Mouse (Mus musculus): ENCODE measurements around the gene Lce3b. TPM values are rescaled to one million over a fixed set of nuclear protein-coding genes. Genes with fewer than 3 reads are reported as not detected.

Gene Lce3b
- polyA plus RNA-seq (2016; fragmentation: Nextera tagmentation; extraction: Ambion mirVana), result not detected in 2 replicates

- WGBS, result 64% methylated on average over 2 of the region's 2 CpGs
- no peaks in the 10 kb centered on the region for H3K36me3 ChIP-seq
- no peaks in the 10 kb centered on the region for H3K9me3 ChIP-seq
- no peak within 1 kb of the TSS for H3K4me3 ChIP-seq
- no peak within 1 kb of the TSS for H3K9ac ChIP-seq
- H3K4me2 ChIP-seq (replicated peaks), result no peak within 1 kb of the TSS
- H3K27ac ChIP-seq, result no peak within 1 kb of the TSS
- no peaks in the 10 kb centered on the region for H3K27me3 ChIP-seq
- no peaks in the 10 kb centered on the region for H3K4me1 ChIP-seq
- no peak for ATAC-seq (ENCODE audit: insufficient number of reproducible peaks, insufficient read depth, low FRiP score, low TSS enrichment)
Measured at GRCm38 (mm10) chr3:92932679-92933078, at the start of gene Lce3b. Gene Lce3b (plus strand): TSS chr3:92932979.

DNA sequence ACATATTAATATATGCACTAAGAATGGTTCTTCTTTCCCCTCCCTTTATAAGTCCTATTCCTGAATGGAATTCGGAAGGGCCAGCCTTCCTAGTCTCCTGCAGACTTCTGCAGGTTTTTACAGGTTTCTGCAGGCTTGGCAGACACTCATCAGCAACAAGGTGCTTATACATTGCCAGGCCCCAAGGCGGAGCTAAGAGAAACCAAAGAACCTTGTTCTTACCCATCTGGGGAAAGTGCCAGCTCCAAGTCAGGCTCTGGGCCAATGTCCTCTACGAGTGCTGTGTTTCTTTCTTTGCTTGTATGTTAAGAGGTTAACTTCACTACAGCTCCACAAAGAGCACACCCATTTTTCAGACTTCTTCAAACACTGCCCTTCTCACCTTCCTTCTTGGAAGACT lies 38.7 kb upstream of the Lce3b start:
- H3K4me1 ChIP-seq, result no peaks in the 10 kb centered on the region
- H3K27me3 ChIP-seq, result no peaks in the 10 kb centered on the region
- H3K27ac ChIP-seq, result no peak overlapping the region
- no peak overlapping the region for H3K4me3 ChIP-seq
- WGBS, result 73% methylated on average over 3 of the region's 3 CpGs
- no peak for ATAC-seq (ENCODE audit: insufficient number of reproducible peaks, insufficient read depth, low FRiP score, low TSS enrichment)
- H3K4me2 ChIP-seq (replicated peaks), result no peak overlapping the region
- no peak overlapping the region for H3K9ac ChIP-seq
- H3K9me3 ChIP-seq, result no peaks in the 10 kb centered on the region
- no peaks in the 10 kb centered on the region for H3K36me3 ChIP-seq

- no peak for ATAC-seq (ENCODE audit: insufficient number of reproducible peaks, insufficient read depth, low FRiP score, low TSS enrichment)
- Histone ChIP-seq H3K27ac (no peak overlapping the region), H3K4me2 (replicated peaks) (no peak overlapping the region), H3K9me3 (no peaks in the 10 kb centered on the region), H3K4me1 (no peaks in the 10 kb centered on the region), H3K27me3 (no peaks in the 10 kb centered on the region), H3K36me3 (no peaks in the 10 kb centered on the region), H3K4me3 (no peak overlapping the region), H3K9ac (no peak overlapping the region)
- WGBS, result 45% methylated on average over 1 of the region's 1 CpGs
Measured at GRCm38 (mm10) chr3:92894489-92894888, 38.3 kb upstream of the Lce3b start.

GRCm38 (mm10) chr3:92902992-92903391 lies 29.8 kb upstream of the Lce3b start:
- no peak overlapping the region for H3K9ac ChIP-seq
- no peaks in the 10 kb centered on the region for H3K9me3 ChIP-seq
- no peaks in the 10 kb centered on the region for H3K27me3 ChIP-seq
- H3K4me1 ChIP-seq, result no peaks in the 10 kb centered on the region
- no peaks in the 10 kb centered on the region for H3K36me3 ChIP-seq
- ATAC-seq (ENCODE audit: insufficient number of reproducible peaks, insufficient read depth, low FRiP score, low TSS enrichment), result no peak
- no peak overlapping the region for H3K27ac ChIP-seq
- H3K4me3 ChIP-seq, result no peak overlapping the region
- no peak overlapping the region for H3K4me2 ChIP-seq (replicated peaks)
- 21% methylated on average over 3 of the region's 3 CpGs for WGBS

- no peaks in the 10 kb centered on the region for H3K36me3 ChIP-seq
- no peaks in the 10 kb centered on the region for H3K4me1 ChIP-seq
- ATAC-seq (ENCODE audit: insufficient number of reproducible peaks, insufficient read depth, low FRiP score, low TSS enrichment), result no peak
- H3K27ac ChIP-seq, result no peak overlapping the region
- no peaks in the 10 kb centered on the region for H3K27me3 ChIP-seq
- no peak overlapping the region for H3K4me3 ChIP-seq
- no peaks in the 10 kb centered on the region for H3K9me3 ChIP-seq
- WGBS, result 34% methylated on average over 4 of the region's 4 CpGs
- H3K9ac ChIP-seq, result no peak overlapping the region
- H3K4me2 ChIP-seq (replicated peaks), result no peak overlapping the region
Measured at GRCm38 (mm10) chr3:92903640-92904039, 29.1 kb upstream of the Lce3b start.

DNA sequence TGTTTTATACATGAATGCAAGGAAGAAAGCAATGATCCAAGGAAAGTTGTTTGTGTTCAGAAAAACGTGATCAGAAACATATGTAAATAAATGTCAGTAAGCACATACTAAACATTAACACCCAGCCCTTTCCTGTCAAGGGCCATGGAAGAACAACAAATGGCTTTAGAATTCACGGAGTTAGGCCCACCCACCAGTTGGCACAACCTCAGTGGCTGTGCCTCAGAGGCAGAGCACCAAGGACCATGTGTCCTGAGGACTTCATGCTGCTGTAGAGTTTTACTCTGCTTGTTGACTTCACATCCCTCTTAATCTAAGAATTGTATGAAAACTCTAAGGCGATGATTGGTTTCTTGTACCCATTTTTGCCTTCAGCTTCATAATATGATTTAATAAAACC lies 27.6 kb upstream of the Lce3b start:
- H3K27me3 ChIP-seq, result no peaks in the 10 kb centered on the region
- H3K4me1 ChIP-seq, result no peaks in the 10 kb centered on the region
- H3K4me2 ChIP-seq (replicated peaks), result no peak overlapping the region
- H3K9me3 ChIP-seq, result no peaks in the 10 kb centered on the region
- H3K36me3 ChIP-seq, result no peaks in the 10 kb centered on the region
- no peak overlapping the region for H3K27ac ChIP-seq
- WGBS, result 50% methylated on average over 3 of the region's 3 CpGs
- no peak overlapping the region for H3K4me3 ChIP-seq
- no peak for ATAC-seq (ENCODE audit: insufficient number of reproducible peaks, insufficient read depth, low FRiP score, low TSS enrichment)
- H3K9ac ChIP-seq, result no peak overlapping the region

- ATAC-seq (ENCODE audit: insufficient number of reproducible peaks, insufficient read depth, low FRiP score, low TSS enrichment), result no peak
- 23% methylated on average over 4 of the region's 4 CpGs for WGBS
- Histone ChIP-seq H3K4me2 (replicated peaks) (no peak overlapping the region), H3K9me3 (no peaks in the 10 kb centered on the region), H3K4me1 (no peaks in the 10 kb centered on the region), H3K4me3 (no peak overlapping the region), H3K27me3 (no peaks in the 10 kb centered on the region), H3K36me3 (no peaks in the 10 kb centered on the region), H3K9ac (no peak overlapping the region), H3K27ac (no peak overlapping the region)
Measured at GRCm38 (mm10) chr3:92907571-92907970, 25.2 kb upstream of the Lce3b start.

- 63% methylated on average over 4 of the region's 4 CpGs for WGBS
- ATAC-seq (ENCODE audit: insufficient number of reproducible peaks, insufficient read depth, low FRiP score, low TSS enrichment), result no peak
- no peak overlapping the region for H3K4me2 ChIP-seq (replicated peaks)
Measured at GRCm38 (mm10) chr3:92920364-92920763, 12.4 kb upstream of the Lce3b start.

DNA sequence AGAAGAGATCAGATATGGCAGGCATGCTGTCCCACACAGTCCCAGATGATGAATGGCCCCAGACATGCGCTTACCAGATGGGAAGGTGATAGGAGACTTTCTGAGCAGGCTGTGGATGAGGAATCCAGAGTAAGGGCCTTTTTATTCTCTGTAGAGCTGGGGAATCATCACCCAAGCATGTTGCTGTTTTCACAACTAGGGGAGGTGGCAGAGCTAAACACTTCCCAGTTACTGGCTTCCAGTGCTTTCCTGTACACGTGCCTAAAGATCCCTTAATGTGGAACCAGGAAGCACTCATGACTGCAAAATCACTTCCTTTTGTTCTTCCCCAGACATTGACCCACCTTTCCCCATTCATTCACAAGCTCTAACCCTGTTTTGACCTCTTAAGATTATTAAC lies 6.6 kb upstream of the Lce3b start, which contains the start of gene Lce3a:
Gene Lce3a, minus strand, starts transcription at position 101 of the 400 bp plus-strand sequence.
- H3K9me3 ChIP-seq, result no peaks in the 10 kb centered on the region
- no peaks in the 10 kb centered on the region for H3K36me3 ChIP-seq
- H3K27me3 ChIP-seq, result no peaks in the 10 kb centered on the region
- no peak within 1 kb of the TSS for H3K9ac ChIP-seq
- H3K4me1 ChIP-seq, result no peaks in the 10 kb centered on the region
- no peak for ATAC-seq (ENCODE audit: insufficient number of reproducible peaks, insufficient read depth, low FRiP score, low TSS enrichment)
- no peak within 1 kb of the TSS for H3K27ac ChIP-seq
- WGBS, result 72% methylated on average over 2 of the region's 2 CpGs
- H3K4me2 ChIP-seq (replicated peaks), result no peak within 1 kb of the TSS
- H3K4me3 ChIP-seq, result no peak within 1 kb of the TSS

More at GRCm38 (mm10) chr3:92920364-92920763, 12.4 kb upstream of the Lce3b start:
- Histone ChIP-seq H3K4me3 (no peak overlapping the region), H3K9ac (no peak overlapping the region), H3K27me3 (no peaks in the 10 kb centered on the region), H3K36me3 (no peaks in the 10 kb centered on the region), H3K9me3 (no peaks in the 10 kb centered on the region), H3K27ac (no peak overlapping the region), H3K4me1 (no peaks in the 10 kb centered on the region)

DNA sequence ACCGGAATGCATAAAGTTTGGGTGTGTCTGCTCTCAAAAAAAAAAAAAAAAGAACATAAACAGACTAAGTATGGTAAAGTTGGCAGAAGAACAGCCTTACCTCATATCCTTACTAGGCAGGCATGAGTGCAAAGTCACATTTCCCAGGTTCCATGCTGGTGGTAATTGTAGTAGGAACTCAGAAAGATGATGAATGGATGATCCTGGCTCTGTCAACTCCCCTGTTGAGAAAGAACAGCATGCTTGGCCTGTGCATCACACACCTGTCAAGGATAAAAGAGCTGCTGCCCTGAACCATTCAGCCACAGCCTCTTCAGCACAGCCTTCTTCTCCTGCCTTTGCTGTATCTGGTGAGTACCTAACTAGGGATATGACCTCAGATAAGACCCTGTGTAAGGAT lies 11.4 kb downstream of the Lce3b start, which contains the start of gene Lce3c:
Gene Lce3c, plus strand, starts transcription at position 301 of the 400 bp plus-strand sequence.
- no peaks in the 10 kb centered on the region for H3K27me3 ChIP-seq
- 73% methylated on average over 1 of the region's 1 CpGs for WGBS
- no peak within 1 kb of the TSS for H3K9ac ChIP-seq

DNA sequence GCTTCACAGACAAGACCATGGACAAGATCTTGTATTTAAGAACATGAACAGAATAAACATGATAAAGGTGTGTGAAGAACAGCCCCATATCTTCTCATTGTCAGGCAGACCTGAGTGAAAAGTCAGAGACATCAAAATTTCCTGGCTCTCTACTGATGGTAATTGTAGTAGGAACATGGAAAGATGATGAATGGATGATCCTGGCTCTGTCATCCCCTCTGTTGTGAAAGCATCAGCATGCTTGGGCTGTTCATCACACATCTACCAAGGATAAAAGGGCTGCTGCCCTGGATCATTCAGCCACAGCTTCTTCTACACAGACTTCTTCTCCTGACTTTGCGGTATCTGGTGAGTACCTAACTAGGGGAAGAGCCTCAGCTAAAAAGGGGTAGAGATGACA lies 24.3 kb downstream of the Lce3b start, which contains the start of gene Lce3d:
Gene Lce3d, plus strand, starts transcription at position 301 of the 400 bp plus-strand sequence.
- WGBS, result 96% methylated on average over 1 of the region's 1 CpGs
- Histone ChIP-seq H3K36me3 (no peaks in the 10 kb centered on the region), H3K4me3 (no peak within 1 kb of the TSS), H3K9me3 (no peaks in the 10 kb centered on the region), H3K9ac (no peak within 1 kb of the TSS), H3K4me1 (no peaks in the 10 kb centered on the region), H3K27me3 (no peaks in the 10 kb centered on the region), H3K27ac (no peak within 1 kb of the TSS), H3K4me2 (replicated peaks) (no peak within 1 kb of the TSS)
- no peak for ATAC-seq (ENCODE audit: insufficient number of reproducible peaks, insufficient read depth, low FRiP score, low TSS enrichment)

More for the DNA sequence above, 11.4 kb downstream of the Lce3b start, which contains the start of gene Lce3c:
- H3K4me1 ChIP-seq, result no peaks in the 10 kb centered on the region
- no peak within 1 kb of the TSS for H3K27ac ChIP-seq
- H3K9me3 ChIP-seq, result no peaks in the 10 kb centered on the region
- H3K36me3 ChIP-seq, result no peaks in the 10 kb centered on the region
- H3K4me2 ChIP-seq (replicated peaks), result no peak within 1 kb of the TSS
- H3K4me3 ChIP-seq, result no peak within 1 kb of the TSS
- no peak for ATAC-seq (ENCODE audit: insufficient number of reproducible peaks, insufficient read depth, low FRiP score, low TSS enrichment)

DNA sequence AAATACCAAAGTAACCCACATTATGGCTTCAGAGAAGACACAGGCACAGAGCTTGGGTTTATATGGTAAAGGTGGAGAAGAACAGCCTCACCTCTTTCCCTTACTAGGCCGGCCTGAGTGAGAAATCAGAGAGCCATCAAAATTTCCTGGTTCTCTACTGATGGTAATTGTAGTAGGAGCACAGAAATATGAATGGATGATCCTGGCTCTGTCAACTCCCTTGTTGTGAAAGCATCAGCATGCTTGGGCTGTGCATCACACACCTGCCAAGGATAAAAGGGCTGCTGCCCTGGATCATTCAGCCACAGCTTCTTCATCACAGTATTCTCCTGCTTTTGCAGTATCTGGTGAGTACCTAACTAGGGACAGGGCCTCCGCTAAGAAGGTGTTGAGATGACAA lies 34.0 kb downstream of the Lce3b start, which contains the start of gene Lce3e:
Gene Lce3e, plus strand, starts transcription at position 301 of the 400 bp plus-strand sequence.
- no peak for ATAC-seq (ENCODE audit: insufficient number of reproducible peaks, insufficient read depth, low FRiP score, low TSS enrichment)
- Histone ChIP-seq H3K9me3 (no peaks in the 10 kb centered on the region), H3K4me1 (no peaks in the 10 kb centered on the region), H3K36me3 (no peaks in the 10 kb centered on the region), H3K4me2 (replicated peaks) (no peak within 1 kb of the TSS), H3K27ac (no peak within 1 kb of the TSS), H3K9ac (no peak within 1 kb of the TSS), H3K27me3 (no peaks in the 10 kb centered on the region), H3K4me3 (no peak within 1 kb of the TSS)
- WGBS, result 90% methylated on average over 2 of the region's 2 CpGs

Measured in embryonic facial prominence, embryonic 12.5 days (tissue).